Mouse (Mus musculus): ENCODE measurements around the gene Cops2.

DNA sequence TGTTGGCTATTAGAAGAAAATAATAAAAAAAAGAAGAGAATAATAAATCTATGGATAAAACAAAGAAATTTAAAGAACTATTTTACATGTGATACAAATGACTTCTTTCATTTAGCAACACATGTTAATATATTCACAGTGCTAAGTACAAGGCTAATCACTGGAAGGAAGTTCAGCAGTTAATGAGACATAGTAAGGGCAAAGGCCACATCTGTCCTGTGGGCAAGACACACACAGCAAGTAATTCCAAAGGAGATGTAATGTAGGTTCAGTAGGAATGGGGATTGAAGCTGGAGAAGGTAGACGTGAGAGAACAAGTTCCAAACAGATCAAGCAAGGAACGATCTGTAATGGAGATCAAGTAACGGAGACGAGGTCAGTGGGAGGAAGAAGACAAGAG is 74.5 kb downstream of the Cops2 start:
- TF ChIP-seq POLR2A (IDR thresholded peaks at IDR 0.05; ENCODE audit: insufficient read length, low read depth) (no peak), CEBPB (IDR thresholded peaks at IDR 0.05; ENCODE audit: insufficient read depth, poor library complexity, severe bottlenecking) (no peak), TCF12 (IDR thresholded peaks at IDR 0.05; ENCODE audit: insufficient read depth, poor library complexity, severe bottlenecking) (no peak), USF1 (IDR thresholded peaks at IDR 0.05; ENCODE audit: low read depth) (no peak)

All from myocyte (in vitro differentiated cells).